Mouse (Mus musculus) neural tube, embryonic 13.5 days (tissue): ENCODE measurements at regions not wholly inside any gene's neighbourhood (a gene's known extent, or its start where the extent isn't known, plus 50 kb on each side); places are given as distances from the start of the nearest gene placed in this dataset.

Source experiments
- ATAC-seq: fragments of 200-750 bp; cut with Nextera tagmentation; 2 replicates; pipeline ENCODE4 v1.8.0; 2017; ENCODE audit warnings: low read depth, mild to moderate bottlenecking, moderate TSS enrichment, moderate library complexity
- H3K27ac ChIP-seq: fragments of 300-500 bp; sonication (generic); replicated peaks from 2 replicates; pipeline ENCODE4 v1.5.1; 2015; ENCODE audit warnings: moderate library complexity, mild to moderate bottlenecking, inconsistent platforms
- H3K27me3 ChIP-seq: fragments of 300-500 bp; sonication (generic); 2 replicates; pipeline ENCODE4 v1.6.1; 2015; ENCODE audit warnings: mild to moderate bottlenecking, inconsistent platforms
- H3K36me3 ChIP-seq: fragments of 300-500 bp; sonication (generic); 2 replicates; pipeline ENCODE4 v1.6.1; 2015; ENCODE audit warnings: mild to moderate bottlenecking, inconsistent platforms
- H3K4me1 ChIP-seq: fragments of 300-500 bp; sonication (generic); replicated peaks from 2 replicates; pipeline ENCODE4 v1.6.1; 2015; ENCODE audit warnings: inconsistent platforms
- H3K4me2 ChIP-seq: fragments of 300-500 bp; sonication (generic); 2 replicates; pipeline ENCODE4 v1.6.1; 2015; ENCODE audit warnings: inconsistent platforms, mild to moderate bottlenecking, moderate library complexity
- H3K4me3 ChIP-seq: fragments of 300-500 bp; sonication (generic); 2 replicates; pipeline ENCODE4 v1.5.1; 2015; ENCODE audit warnings: mild to moderate bottlenecking, inconsistent platforms
- H3K9ac ChIP-seq: fragments of 300-500 bp; sonication (generic); 2 replicates; pipeline ENCODE4 v1.6.1; 2015; ENCODE audit warnings: moderate library complexity, mild to moderate bottlenecking, inconsistent platforms
- H3K9me3 ChIP-seq: fragments of 300-500 bp; sonication (generic); 2 replicates; pipeline ENCODE4 v1.6.1; 2016; ENCODE audit warnings: inconsistent platforms
- WGBS: fragments of 180-500 bp; shearing (Covaris S2); methylation state at CpG from one replicate; pipeline ENCODE4 v1.1.7; 2015; 5-methylcytosine and 5-hydroxymethylcytosine counted together

DNA sequence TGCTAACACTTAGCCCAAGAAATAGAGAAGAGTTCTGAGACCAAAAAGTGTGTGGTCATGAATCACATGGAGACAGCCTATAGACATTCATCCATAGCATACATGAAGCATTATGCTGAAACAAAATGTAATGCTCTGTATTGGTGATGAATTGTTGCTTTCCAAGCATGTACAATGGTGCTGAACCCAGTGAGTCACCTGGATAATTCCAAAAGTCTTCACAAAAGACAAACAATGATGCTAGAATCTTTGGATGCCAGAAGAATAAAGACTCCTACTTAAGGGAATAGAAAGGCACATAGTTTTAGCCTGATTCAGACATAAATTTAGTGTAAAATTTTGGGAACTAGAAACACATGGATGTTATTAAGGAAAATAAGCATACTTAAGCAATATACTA is 548.4 kb upstream of the Intu start:
- no peak for ATAC-seq
- H3K9me3 ChIP-seq: 0 out of 2 replicates have a peak, but pooled peaks cover 5% of the 10 kb centered on the region
- H3K27ac ChIP-seq: no peak overlapping the region
- no peak overlapping the region for H3K9ac ChIP-seq
- H3K4me1 ChIP-seq: no peaks in the 10 kb centered on the region
- no peak overlapping the region for H3K4me2 ChIP-seq
- H3K4me3 ChIP-seq: no peak overlapping the region
- no peaks in the 10 kb centered on the region for H3K36me3 ChIP-seq
- no peaks in the 10 kb centered on the region for H3K27me3 ChIP-seq

DNA sequence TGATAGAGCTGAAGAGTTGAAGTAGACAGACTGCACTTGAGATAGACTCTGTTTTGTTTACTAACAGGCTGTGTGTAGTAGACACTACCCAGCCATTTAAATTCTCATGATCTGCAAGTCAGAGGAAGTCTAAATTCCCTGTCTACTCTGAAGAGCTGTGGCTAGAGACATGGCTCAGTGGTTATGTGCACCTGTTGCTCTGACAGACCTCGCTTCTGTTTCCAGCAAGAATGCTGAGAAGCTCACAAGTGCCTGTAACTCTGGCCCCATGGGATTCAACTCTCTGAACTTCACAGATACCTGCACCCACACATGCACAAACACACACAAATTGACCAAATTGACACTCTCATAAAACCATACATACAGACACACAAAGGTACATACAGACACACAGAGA is 543.4 kb upstream of the Intu start:
- Histone ChIP-seq H3K4me3 (no peak overlapping the region), H3K36me3 (no peaks in the 10 kb centered on the region), H3K9me3 (peaks cover 11% of the 10 kb centered on the region; the same call in 1 of the 2 replicates), H3K27me3 (no peaks in the 10 kb centered on the region), H3K9ac (no peak overlapping the region), H3K4me1 (no peaks in the 10 kb centered on the region), H3K27ac (no peak overlapping the region), H3K4me2 (no peak overlapping the region)
- no peak for ATAC-seq
- 90% methylated on average over 1 of the region's 1 CpGs for WGBS

DNA sequence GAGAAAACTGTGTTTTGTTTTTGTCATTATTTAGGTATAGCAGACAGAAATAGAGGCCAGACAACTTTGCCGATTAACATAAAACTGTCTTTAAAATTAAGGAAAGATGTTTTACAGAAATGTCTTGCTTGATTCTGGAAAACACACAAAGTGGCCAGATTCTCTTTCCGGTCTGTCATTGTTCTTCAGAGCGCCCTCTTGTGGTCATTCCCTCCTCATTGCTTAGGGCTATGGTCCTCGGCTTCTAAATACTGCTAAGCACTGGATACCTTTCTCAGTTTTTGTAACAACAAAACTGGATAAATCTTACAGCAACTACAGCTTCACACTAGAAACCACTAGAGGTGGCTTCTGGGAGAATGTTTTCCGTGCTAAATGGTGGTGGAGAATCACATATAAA is 532.5 kb upstream of the Intu start:
- no peak for ATAC-seq
- Histone ChIP-seq H3K36me3 (no peaks in the 10 kb centered on the region), H3K9me3 (no peaks in the 10 kb centered on the region), H3K27me3 (no peaks in the 10 kb centered on the region), H3K27ac (no peak overlapping the region), H3K9ac (no peak overlapping the region), H3K4me2 (no peak overlapping the region), H3K4me3 (no peak overlapping the region), H3K4me1 (no peaks in the 10 kb centered on the region)
- 38% methylated on average over 5 of the region's 5 CpGs for WGBS

- Histone ChIP-seq H3K27me3 (no peaks in the 10 kb centered on the region), H3K4me2 (no peak overlapping the region), H3K36me3 (no peaks in the 10 kb centered on the region), H3K4me3 (no peak overlapping the region), H3K27ac (no peak overlapping the region), H3K9me3 (no peaks in the 10 kb centered on the region), H3K9ac (no peak overlapping the region), H3K4me1 (no peaks in the 10 kb centered on the region)
- WGBS: 82% methylated on average over 1 of the region's 1 CpGs
- no peak for ATAC-seq
Measured at GRCm38 (mm10) chr3:39999846-40000245, 531.2 kb upstream of the Intu start.

GRCm38 (mm10) chr3:40002838-40003237 is 528.2 kb upstream of the Intu start:
- Histone ChIP-seq H3K9me3 (no peaks in the 10 kb centered on the region), H3K27ac (no peak overlapping the region), H3K36me3 (no peaks in the 10 kb centered on the region), H3K4me3 (no peak overlapping the region), H3K27me3 (no peaks in the 10 kb centered on the region), H3K9ac (no peak overlapping the region), H3K4me2 (no peak overlapping the region), H3K4me1 (no peaks in the 10 kb centered on the region)
- no peak for ATAC-seq
- 83% methylated on average over 3 of the region's 3 CpGs for WGBS

DNA sequence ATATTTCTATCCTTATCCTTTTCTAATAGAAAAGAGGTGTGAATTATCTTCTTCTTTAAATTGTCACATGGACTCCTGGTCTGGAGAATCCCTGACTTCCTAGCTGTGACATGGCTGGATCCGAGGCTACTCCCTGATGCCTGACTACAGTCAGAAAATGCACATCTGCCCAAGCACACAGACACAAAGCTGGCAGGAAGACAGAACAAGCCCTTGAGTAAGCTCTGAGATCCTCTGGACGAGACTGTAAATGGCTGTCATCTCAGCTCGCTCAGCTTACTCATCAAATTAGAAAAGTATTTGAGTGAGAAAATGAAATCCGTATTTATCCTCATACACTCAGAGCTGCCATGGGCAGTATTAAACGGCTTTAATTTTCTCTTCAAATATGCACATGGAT is 521.0 kb upstream of the Intu start:
- H3K9me3 ChIP-seq: no peaks in the 10 kb centered on the region
- no peaks in the 10 kb centered on the region for H3K27me3 ChIP-seq
- ATAC-seq: no peak
- no peak overlapping the region for H3K9ac ChIP-seq
- no peak overlapping the region for H3K4me2 ChIP-seq
- 84% methylated on average over 5 of the region's 5 CpGs for WGBS
- no peak overlapping the region for H3K4me3 ChIP-seq
- no peak overlapping the region for H3K27ac ChIP-seq
- no peaks in the 10 kb centered on the region for H3K4me1 ChIP-seq
- no peaks in the 10 kb centered on the region for H3K36me3 ChIP-seq

- Histone ChIP-seq H3K9ac (no peak overlapping the region), H3K36me3 (no peaks in the 10 kb centered on the region), H3K9me3 (no peaks in the 10 kb centered on the region), H3K4me3 (no peak overlapping the region), H3K4me1 (no peaks in the 10 kb centered on the region), H3K4me2 (no peak overlapping the region), H3K27ac (no peak overlapping the region), H3K27me3 (no peaks in the 10 kb centered on the region)
- ATAC-seq: no peak
- WGBS: 43% methylated on average over 2 of the region's 2 CpGs
Measured at GRCm38 (mm10) chr3:40021682-40022081, 509.4 kb upstream of the Intu start.

- Histone ChIP-seq H3K36me3 (no peaks in the 10 kb centered on the region), H3K4me3 (no peak overlapping the region), H3K27me3 (no peaks in the 10 kb centered on the region), H3K4me1 (no peaks in the 10 kb centered on the region), H3K27ac (no peak overlapping the region), H3K9me3 (no peaks in the 10 kb centered on the region), H3K4me2 (no peak overlapping the region), H3K9ac (no peak overlapping the region)
- ATAC-seq: no peak
Measured at GRCm38 (mm10) chr3:40027713-40028112, 503.4 kb upstream of the Intu start.

- Histone ChIP-seq H3K27ac (no peak overlapping the region), H3K27me3 (no peaks in the 10 kb centered on the region), H3K4me2 (no peak overlapping the region), H3K9me3 (no peaks in the 10 kb centered on the region), H3K9ac (no peak overlapping the region), H3K4me3 (no peak overlapping the region), H3K36me3 (no peaks in the 10 kb centered on the region), H3K4me1 (no peaks in the 10 kb centered on the region)
- no peak for ATAC-seq
- 59% methylated on average over 2 of the region's 2 CpGs for WGBS
Measured at GRCm38 (mm10) chr3:40036177-40036576, 494.9 kb upstream of the Intu start.

DNA sequence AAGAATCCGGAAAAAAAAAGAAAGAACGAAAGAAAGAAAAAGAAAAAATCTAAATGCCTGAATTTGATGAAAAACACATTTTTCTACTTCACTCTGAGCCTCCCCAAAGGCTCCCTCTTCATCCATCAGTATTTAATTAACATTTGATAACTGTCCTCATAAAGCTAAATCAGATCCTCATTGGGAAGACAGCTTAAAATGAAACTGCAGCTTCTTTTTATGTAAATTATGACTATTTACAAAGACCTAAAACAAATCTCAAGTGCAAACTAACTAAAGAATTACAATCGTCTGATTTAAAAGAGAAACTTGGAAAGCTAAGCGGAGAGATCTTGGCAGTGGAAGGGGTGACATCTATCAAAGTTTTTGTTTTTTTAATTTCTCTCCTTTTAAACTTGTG is 481.4 kb upstream of the Intu start:
- no peak overlapping the region for H3K9ac ChIP-seq
- ATAC-seq: no peak
- no peak overlapping the region for H3K4me2 ChIP-seq
- H3K36me3 ChIP-seq: no peaks in the 10 kb centered on the region
- WGBS: 78% methylated on average over 4 of the region's 4 CpGs
- H3K4me3 ChIP-seq: no peak overlapping the region
- no peaks in the 10 kb centered on the region for H3K4me1 ChIP-seq
- no peaks in the 10 kb centered on the region for H3K9me3 ChIP-seq
- H3K27me3 ChIP-seq: no peaks in the 10 kb centered on the region
- H3K27ac ChIP-seq: no peak overlapping the region

GRCm38 (mm10) chr3:40058281-40058680 is 472.8 kb upstream of the Intu start:
- Histone ChIP-seq H3K27ac (no peak overlapping the region), H3K4me2 (no peak overlapping the region), H3K36me3 (no peaks in the 10 kb centered on the region), H3K9me3 (no peaks in the 10 kb centered on the region), H3K4me3 (no peak overlapping the region), H3K9ac (no peak overlapping the region), H3K4me1 (no peaks in the 10 kb centered on the region), H3K27me3 (no peaks in the 10 kb centered on the region)
- no peak for ATAC-seq
- 52% methylated on average over 5 of the region's 5 CpGs for WGBS

- Histone ChIP-seq H3K4me2 (peak overlapping the region; percentile 34), H3K4me3 (no peak overlapping the region)
- WGBS: 52% methylated on average over 16 of the region's 16 CpGs
Measured at GRCm38 (mm10) chr3:40058719-40059420, 472.2 kb upstream of the Intu start.

GRCm38 (mm10) chr3:40070137-40070667 is 460.9 kb upstream of the Intu start:
- H3K4me2 ChIP-seq: no peak overlapping the region
- no peaks in the 10 kb centered on the region for H3K36me3 ChIP-seq
- no peak overlapping the region for H3K4me3 ChIP-seq
- H3K27ac ChIP-seq: no peak overlapping the region
- no peaks in the 10 kb centered on the region for H3K9me3 ChIP-seq
- no peaks in the 10 kb centered on the region for H3K27me3 ChIP-seq
- 11% methylated on average over 8 of the region's 8 CpGs for WGBS
- H3K9ac ChIP-seq: no peak overlapping the region
- ATAC-seq: peak; percentile 89
- peaks cover 5% of the 10 kb centered on the region for H3K4me1 ChIP-seq

More at GRCm38 (mm10) chr3:40058719-40059420, 472.2 kb upstream of the Intu start:
- Histone ChIP-seq H3K9me3 (no peaks in the 10 kb centered on the region), H3K4me1 (no peaks in the 10 kb centered on the region), H3K27me3 (no peaks in the 10 kb centered on the region), H3K27ac (no peak overlapping the region), H3K36me3 (no peaks in the 10 kb centered on the region), H3K9ac (no peak overlapping the region)
- no peak for ATAC-seq
